Mouse (Mus musculus): Measurements from ENCODE around the gene Syf2.

The Syf2 gene

GRCm38 (mm10) chr4:134923258-134924018, 7.3 kb upstream of the Syf2 start, which contains the start of gene Rsrp1:
TSS of gene Rsrp1 (plus strand) at chr4:134923592.
- DNase-seq (ENCODE audit: low spot score): peak; percentile 96

- peak; percentile 26 for DNase-seq (ENCODE audit: low spot score)
These were observed 6.5 kb upstream of the Syf2 start for GRCm38 (mm10) chr4:134924019-134924741.

GRCm38 (mm10) chr4:134925206-134925605, 5.5 kb upstream of the Syf2 start:
- DNase-seq (ENCODE audit: low spot score): no peak

GRCm38 (mm10) chr4:134927815-134928463, 2.8 kb upstream of the Syf2 start:
- no peak for DNase-seq (ENCODE audit: low spot score)

GRCm38 (mm10) chr4:134928464-134928836, 2.2 kb upstream of the Syf2 start:
- no peak for DNase-seq (ENCODE audit: low spot score)

- no peak for DNase-seq (ENCODE audit: low spot score)
These were observed 1.2 kb upstream of the Syf2 start for GRCm38 (mm10) chr4:134929536-134929935.

- DNase-seq (ENCODE audit: low spot score): no peak
These were observed 508 bp upstream of the Syf2 start for GRCm38 (mm10) chr4:134930190-134930589.

- no peak for DNase-seq (ENCODE audit: low spot score)
These were observed 6.8 kb downstream of the Syf2 start for GRCm38 (mm10) chr4:134937240-134938176.

- no peak for DNase-seq (ENCODE audit: low spot score)
These were observed 9.2 kb downstream of the Syf2 start for GRCm38 (mm10) chr4:134939900-134940299.

- DNase-seq (ENCODE audit: low spot score): no peak
These were observed 13.2 kb downstream of the Syf2 start for GRCm38 (mm10) chr4:134943758-134944538.

GRCm38 (mm10) chr4:134946024-134946744, 15.5 kb downstream of the Syf2 start:
- DNase-seq (ENCODE audit: low spot score): peak; percentile 46

- DNase-seq (ENCODE audit: low spot score): no peak
These were observed 19.9 kb downstream of the Syf2 start for GRCm38 (mm10) chr4:134950518-134951091.

- DNase-seq (ENCODE audit: low spot score): no peak
These were observed 23.8 kb downstream of the Syf2 start for GRCm38 (mm10) chr4:134954461-134954860.

- no peak for DNase-seq (ENCODE audit: low spot score)
These were observed 24.5 kb downstream of the Syf2 start for GRCm38 (mm10) chr4:134955196-134955595.

- DNase-seq (ENCODE audit: low spot score): no peak
These were observed 25.1 kb downstream of the Syf2 start for GRCm38 (mm10) chr4:134955845-134956244.

GRCm38 (mm10) chr4:134956328-134956727, 25.6 kb downstream of the Syf2 start:
- peak; percentile 44 for DNase-seq (ENCODE audit: low spot score)

GRCm38 (mm10) chr4:134963021-134963776, 32.5 kb downstream of the Syf2 start:
- DNase-seq (ENCODE audit: low spot score): no peak

GRCm38 (mm10) chr4:134967887-134968604, 37.3 kb downstream of the Syf2 start:
- no peak for DNase-seq (ENCODE audit: low spot score)

GRCm38 (mm10) chr4:134968605-134968976, 37.9 kb downstream of the Syf2 start:
- DNase-seq (ENCODE audit: low spot score): no peak
